Mouse (Mus musculus) brain, embryonic 18.5 days (tissue): Measurements from ENCODE around the gene Gapt.
"Not testable (repeated sequence)": the region's sequence is repeated elsewhere in the genome, so short reads cannot be mapped to it uniquely, and the experiment has no call there.

ENCODE experiments used
- DNase-seq: peaks from one replicate; pipeline ENCODE4 v3.0.0-alpha.2; 2012; ENCODE audit warnings: low read depth, low spot score

Gapt gene

DNA sequence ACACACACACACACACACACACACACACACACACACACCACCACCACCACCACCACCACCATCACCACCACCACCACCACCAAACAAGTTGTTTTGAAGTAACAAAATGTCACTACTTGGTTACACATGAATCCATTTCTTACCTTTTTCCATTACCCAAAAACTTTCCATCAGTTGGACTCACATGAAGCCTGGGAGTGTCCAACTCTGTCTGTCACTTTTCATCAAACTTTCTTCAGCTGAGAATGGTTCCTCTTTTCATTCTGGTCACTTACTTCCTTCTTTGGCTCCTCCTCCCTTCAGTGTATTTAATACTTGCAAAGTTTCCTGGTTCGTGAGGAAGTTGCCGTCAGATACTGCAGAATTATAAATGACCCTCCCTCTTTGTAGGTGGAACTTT lies at the start of gene Gapt:
Gene Gapt (minus strand): TSS at position 259 of the 400 bp plus-strand sequence.
- no peak for DNase-seq

DNA sequence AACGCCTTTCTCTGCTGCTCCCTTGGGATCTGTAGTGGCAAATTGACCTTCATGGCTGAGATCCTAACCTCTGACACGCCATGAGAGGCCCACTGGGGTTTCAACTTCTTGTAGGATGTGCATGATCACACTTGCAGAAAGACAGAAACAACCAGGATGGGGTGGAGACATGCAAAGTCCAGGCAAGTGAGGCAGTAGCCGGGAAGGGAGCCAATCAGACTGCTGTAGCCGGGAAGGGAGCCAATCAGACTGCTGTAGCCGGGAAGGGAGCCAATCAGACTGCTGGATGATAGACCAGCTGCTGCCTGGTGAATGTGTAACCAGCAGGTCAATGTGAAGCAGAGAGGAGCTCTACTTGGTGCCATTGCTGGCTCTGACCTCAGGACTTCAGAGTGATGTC lies 49.2 kb upstream of the Gapt start:
- no peak for DNase-seq

DNA sequence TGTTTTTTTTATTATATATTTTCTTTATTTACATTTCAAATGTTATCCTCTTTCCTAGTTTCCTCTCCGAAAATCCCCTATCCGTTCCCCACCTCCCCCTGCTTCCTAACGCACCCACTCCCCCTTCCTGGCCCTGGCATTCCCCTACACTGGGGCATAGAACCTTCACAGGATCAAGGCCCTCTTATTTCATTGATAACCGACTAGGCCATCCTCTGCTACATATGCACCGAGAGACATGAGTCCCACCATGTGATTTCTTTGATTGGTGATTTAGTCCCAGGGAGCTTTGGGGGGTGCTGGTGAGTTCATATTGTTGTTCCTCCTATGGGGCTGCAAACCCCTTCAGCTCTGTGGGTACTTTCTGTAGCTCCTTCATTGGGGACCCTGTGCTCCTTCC lies 47.7 kb upstream of the Gapt start:
- not testable (repeated sequence) for DNase-seq

DNA sequence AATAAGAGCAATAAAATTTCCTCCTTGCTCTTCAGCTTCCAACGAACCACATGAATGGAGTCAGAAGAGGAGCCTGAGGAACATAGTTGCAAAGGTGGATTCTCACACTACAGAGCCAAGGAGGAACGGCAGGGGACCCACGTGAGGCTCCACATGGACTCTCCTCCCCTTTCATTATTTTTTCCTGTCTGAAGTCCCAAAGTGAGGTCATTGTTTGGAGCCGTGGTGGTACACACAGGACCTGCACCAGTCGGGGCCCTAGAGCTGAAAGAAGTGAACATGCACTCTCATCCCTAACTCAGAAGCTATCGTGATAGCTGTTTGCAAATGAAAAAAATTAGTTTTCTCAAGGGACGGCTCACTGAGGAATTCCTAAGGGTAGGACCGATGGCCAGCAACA lies 47.1 kb upstream of the Gapt start:
- no peak for DNase-seq

DNA sequence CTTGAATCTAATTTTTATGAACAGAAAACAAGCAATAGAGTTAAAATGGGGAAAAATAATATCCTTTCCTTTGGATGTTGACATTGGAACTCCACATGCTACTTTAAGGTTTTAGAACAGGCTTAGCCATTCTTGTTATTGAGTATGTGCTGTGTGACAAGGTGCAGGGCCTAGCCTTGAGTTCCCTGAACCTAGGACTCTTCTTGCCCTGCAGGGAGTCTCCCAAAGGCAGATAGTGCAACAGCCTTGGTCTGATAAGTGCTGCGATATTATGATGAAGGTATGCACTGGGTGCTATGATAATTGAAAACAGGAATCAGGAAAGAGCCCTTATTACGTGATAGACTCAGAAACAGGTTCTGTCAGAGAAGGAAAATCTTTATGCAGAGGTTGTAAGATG lies 44.9 kb upstream of the Gapt start:
- DNase-seq = no peak

DNA sequence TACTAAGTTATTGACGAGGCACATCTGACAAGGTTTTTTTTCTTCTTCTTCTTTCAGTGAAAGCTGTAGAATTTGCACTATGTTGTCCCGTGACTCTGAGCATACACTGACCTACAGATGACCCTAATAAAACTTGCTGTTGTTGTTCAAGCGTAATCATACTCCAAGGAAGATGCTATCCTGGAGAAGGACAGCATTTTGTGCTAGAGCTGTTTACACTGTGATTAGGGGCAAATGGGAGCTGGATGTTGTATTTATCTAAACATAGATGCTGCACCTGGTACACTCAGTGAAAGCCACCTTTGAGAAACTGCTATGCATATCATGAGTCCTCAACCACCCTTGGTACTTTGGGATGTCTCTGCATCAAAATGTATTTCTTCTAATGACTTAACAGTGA lies 44.4 kb upstream of the Gapt start:
- DNase-seq = no peak

DNA sequence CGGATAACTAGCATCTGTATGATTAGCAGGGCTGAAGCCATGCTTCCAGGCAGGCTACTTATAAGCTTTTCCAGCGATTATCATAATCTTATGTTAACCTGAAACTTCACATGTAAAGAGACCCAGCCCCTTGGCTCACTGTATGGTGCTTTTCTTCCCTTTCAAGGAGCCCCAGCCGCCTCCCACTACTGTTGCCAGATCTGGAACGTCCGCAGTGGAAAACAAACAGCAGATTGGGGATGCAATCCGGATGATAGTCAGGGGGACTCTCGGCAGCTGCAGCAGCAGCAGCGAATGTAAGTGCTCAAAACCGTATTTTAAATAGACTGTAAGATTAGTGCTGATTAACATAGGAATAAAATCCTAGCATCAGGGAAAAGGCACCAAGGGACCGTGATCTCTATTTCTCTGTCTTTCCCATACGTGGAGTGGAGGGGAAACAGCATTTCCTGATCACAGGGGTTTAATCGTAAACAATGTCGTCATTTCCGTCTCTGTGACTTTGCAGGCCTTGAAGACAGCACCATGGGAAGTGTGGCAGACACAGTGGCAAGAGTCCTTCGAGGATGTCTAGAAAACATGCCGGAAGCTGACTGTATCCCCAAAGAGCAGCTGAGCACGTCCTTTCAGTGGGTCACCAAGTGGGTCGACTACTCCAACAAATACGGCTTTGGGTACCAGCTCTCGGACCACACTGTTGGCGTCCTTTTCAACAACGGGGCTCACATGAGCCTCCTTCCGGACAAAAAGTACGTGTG lies 41.7 kb upstream of the Gapt start:
- no peak for DNase-seq

DNA sequence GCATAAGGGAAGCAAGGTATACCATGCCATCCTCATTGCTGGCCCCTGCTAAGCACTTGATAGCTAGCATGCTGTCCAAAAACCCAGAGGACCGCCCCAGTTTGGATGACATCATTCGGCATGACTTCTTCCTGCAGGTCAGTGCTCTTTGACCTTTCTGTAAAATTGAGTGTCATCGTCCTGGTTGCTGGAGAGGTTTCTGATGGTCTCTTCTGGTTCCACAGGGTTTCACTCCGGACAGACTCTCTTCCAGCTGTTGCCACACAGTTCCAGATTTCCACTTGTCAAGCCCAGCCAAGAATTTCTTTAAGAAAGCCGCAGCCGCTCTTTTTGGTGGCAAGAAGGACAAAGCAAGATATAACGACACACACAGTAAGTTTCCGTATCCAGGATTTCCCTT lies 40.8 kb upstream of the Gapt start:
- DNase-seq = no peak

DNA sequence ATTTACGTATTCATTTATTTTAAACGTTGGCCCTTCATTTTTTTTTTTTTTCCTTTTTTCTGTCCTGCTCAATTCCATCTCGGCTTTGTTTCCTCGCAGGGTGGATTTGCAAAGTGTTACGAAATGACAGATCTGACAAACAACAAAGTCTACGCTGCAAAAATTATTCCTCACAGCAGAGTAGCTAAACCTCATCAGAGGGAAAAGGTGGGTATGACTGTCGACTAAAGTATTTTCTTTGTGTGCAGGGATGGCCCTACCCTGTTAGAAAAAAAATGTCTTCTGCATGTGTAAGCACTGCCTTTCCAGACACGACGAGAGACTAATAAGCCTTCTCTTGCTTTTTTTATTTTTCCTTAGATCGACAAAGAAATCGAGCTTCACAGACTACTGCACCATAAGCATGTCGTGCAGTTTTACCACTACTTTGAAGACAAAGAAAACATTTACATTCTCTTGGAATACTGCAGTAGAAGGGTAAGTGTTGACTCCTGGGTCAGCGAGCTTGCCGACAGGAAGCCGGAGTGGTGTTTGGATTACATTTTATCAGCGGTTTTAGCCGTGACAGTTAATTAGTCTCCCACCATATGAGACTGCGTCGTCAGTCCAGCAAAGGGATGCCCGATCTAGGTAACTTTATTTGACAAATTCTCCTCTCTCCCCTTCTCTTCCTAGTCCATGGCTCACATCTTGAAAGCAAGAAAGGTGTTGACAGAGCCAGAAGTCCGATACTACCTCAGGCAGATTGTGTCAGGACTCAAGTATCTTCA lies 39.1 kb upstream of the Gapt start:
- DNase-seq = peak; percentile 20

DNA sequence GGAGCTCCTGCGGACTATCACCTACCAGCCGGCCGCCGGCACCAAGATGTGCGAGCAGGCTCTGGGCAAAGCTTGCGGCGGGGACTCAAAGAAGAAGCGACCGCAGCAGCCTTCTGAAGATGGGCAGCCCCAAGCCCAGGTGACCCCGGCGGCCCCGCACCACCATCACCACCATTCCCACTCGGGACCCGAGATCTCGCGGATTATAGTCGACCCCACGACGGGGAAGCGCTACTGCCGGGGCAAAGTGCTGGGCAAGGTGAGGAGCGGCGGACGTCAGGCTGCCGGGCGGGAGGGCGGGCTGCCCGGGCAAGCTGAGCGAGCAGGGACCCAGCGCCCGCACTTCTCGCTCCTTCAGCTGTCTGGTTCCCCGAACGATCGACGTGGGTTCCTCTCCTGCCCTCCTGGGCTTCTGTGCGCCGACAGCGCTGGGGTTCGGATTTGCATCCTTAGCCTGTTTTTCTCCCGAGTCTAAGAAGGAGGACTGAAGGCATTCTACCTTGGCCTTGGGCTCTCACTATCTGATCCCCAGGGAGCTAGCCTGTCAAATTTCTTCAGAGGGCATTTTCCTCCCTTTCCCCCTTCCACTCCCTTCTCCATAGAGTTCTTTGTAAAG lies 38.3 kb upstream of the Gapt start:
- peak; percentile 24 for DNase-seq

DNA sequence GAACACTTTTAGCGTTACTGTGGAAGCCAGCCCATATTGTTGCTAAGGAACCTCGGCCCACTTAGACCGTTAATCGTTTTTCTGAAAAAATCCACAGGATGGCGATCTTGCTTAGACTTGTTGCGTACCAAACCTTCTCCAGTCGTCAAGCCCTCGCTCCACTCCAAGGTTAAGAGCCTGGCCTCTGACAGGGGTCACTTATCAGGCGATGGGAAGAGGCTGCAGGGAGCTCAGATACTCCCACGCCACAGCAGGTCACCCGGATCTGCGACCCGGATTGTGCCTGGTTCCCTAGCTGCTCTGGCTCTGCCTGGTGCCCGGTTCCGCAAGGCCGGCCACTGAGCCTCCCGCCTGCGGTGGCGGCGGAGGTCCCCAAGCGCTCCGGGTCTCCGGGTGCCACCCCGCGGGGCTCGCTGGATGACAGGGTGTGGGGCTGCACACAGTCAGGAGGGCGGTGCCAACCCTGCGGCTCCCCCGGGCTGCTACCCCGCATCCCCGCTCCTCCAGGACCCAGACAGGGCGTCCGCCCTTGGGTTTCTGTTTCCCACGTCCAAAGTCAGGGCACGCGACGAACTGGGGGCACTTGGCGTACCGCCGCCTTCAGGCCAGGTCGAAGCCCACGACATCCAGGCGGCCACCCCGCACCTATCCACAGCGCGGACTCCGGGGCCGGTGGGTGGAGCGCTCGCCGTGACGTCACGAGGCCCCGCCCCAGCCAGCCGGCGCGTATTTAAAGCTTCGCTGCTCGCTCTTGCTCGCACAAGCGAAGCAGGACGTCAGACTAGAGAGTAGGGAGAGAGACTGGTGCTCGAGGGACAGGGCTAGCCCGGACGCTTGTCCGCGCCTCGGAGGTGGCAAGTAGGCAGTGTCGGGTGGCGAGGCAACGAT lies 37.5 kb upstream of the Gapt start, which contains the start of gene Plk2:
Gene Plk2 (plus strand): TSS at position 756 of the 888 bp plus-strand sequence.
- DNase-seq = peak; percentile 82

DNA sequence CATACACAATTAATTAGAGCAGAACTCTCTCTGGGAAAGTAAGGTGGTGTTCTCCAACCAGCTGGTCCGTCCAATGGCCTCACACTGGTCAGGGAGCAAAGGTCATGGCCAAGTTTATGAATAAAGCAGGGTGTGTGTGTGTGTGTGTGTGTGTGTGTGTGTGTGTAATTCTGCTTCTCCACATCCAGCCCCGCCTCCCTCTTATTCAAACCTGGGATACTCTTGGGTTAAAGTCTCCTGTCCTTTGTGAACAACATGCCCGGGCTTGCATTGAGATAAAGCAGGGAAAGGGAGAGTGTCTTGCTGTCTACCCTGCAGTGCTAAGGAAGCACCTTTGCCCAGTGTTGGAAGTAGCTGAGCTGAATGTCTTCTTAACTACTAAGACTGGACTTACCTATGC lies 35.6 kb upstream of the Gapt start:
- no peak for DNase-seq

DNA sequence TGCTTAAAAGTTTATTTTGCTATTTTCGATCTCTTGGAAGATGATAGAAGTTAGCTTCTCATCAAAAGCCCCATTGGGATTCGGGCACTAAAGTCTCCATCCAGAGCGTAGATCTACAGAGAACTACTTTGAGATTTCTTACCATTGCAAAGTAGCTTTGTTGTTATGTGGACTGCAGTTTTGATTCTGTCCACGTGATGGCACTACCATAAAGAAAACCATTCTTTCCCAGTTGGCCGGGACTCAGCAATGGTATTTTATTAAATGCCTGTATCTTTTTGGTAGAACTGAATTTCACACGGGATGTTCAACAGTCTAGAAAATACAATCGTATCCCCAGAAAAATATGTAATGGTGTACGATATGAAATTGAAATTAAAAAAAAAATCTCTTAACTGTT lies 35.2 kb upstream of the Gapt start:
- DNase-seq = no peak

DNA sequence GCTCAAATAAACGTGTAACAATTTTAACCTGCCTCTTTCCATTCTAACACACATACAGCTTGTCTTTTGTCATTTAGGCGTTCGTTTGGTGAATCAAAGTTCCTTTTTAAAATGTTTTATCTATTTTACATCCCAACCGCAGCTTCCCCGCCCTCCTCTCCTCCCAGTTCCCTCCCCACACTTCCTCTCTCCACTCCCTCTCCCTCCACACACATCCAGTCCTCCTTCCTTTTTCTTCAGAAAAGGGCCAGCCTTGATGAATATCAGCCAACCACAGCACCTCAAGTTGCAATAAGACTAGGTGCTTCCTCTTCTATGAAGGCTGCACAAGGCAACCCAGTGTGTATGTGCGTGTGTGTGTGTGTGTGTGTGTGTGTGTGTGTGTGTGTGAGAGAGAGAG lies 27.5 kb upstream of the Gapt start:
- no peak for DNase-seq

DNA sequence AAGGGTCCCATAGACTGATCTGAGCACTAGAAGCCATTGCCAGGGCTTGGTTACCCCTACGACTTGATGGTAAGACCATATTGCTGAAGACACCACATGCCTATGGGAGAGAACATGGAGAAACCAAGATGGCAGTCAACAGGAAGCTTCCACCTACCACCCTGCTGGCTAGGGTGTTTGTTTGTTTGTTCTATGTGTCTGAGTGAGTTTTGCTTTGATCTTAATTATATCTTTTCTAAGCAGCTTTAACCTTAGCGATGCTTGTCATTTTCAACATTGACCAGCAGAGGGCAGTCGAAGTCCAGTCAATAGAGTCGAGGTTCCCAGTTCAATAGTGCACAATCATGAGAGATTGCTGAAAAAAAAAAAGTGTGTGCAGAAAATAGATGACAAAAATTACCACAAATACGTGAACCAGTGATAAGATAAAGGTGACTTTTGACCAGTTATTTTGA lies 25.5 kb upstream of the Gapt start:
- DNase-seq = no peak

DNA sequence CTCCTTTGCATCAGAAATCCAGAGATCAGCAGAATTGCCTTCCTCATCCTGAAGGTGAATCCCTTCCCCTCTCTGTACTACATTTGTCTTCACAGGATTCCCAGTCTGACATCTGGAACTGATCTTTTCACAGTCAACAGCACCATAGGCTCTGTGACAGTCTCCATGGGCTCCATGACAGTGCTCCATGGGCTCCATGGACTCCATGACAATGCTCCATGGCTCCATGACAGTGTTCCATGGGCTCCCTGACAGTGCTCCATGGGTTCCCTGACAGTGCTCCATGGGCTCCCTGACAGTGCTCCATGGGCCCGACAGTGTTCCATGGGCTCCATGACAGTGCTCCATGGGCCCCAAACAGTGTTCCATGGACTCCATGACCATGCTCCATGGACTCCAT lies 12.7 kb upstream of the Gapt start:
- no peak for DNase-seq

DNA sequence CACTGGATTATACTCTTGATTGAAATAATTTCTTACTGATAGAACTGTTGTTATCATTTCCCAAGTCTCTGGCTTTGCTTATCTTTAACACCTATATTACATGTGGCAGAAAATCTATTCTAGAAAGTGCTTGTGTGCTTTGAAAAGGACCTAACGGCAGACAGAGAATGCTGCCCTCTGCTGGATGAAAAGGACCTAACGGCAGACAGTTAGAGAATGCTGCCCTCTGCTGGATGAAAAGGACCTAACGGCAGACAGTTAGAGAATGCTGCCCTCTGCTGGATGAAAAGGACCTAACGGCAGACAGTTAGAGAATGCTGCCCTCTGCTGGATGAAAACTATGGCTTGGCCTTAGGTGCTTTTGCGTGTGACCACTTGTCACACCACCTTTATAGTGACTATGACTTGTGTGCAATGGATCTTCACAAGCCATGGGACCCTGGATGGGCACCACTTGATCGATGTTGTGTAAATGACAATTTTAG lies 11.6 kb upstream of the Gapt start:
- peak; percentile 57 for DNase-seq

DNA sequence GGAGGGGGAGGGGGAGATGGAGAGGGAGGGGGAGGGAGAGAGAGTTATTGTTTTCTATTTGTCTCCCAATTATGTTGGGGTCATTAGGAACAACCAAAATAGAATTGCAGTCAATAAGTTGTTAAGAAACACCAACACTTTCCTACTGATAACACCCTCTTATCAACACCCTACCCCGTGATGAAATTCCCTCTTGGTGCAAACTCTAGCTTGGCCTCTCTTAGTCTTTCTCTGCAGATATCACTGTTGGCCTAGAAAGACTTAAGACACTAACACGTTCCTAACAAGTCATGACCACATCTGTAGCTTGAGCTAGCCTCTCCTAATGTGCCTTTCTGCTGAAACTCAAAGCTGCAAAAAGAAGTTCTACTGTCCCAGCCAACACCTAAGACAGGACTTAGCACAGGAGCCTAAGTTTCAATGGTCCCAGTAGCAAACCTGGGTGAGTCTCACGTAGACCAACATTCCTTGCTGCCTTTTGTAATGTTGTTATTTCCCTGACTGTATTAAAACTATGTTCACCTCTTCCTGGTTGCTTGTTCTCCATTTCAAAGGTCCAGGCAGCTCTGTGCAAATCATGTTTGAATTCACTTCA lies 11.1 kb upstream of the Gapt start:
- DNase-seq = no peak

DNA sequence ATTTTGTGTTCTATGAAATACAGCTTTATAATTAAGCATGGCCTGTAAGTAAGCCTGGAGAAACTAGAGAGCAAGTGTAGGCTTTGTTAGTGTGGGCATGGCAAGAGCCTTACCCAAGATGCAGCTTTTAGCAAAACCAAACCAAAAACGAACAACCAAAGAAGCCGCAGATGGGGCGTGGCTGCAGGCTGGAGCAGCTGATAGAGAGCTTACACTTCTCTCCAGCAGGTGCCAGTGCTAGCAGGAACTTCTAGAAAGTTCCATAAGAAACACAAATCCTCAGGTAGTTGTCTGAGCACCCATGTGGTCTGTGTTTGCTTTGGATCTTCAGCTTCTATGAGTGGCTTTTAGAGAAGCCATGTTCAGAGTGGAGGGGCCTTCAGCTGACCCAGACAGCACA lies 9.5 kb upstream of the Gapt start:
- DNase-seq = no peak

DNA sequence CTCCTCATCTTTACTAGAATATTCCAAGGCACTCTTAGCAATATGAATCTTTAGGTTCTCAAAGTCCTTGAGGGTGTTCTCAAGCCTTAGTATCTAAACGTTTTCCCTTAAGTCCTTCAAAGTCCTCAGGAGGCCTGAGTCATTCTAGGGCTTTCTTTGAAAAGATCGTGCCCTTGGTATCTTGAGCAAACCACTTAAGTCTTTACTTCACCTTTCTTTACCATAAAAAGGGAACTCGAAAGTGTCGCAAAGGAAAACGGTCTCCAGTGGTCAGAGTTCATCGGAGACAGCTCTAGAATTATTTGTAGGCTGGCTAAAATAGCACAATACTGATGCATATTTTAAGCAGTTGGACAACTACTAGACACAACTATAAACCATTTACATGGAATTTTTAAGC lies 6.7 kb upstream of the Gapt start:
- no peak for DNase-seq

DNA sequence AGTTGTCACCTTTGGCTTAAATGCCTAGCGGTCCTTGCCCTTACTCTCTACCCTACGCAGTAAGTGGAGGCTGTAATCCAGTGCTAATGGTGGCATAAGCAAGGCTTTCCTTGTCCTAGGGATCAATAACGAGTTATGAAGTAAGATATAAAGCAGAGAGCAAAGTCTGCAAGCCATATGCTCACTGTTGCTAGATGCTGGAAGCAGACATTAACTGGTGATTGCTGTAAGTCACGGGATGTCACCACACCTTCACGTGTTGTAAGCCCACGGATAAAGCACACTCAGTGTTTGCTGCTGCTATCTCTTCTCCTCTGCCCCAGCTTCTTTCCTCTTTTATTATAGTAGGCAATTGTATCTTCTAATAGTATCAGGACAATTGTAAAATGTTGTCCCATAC lies 5.9 kb downstream of the Gapt start:
- no peak for DNase-seq
